Mouse (Mus musculus): ENCODE measurements around the gene Hmcn1.

DNA sequence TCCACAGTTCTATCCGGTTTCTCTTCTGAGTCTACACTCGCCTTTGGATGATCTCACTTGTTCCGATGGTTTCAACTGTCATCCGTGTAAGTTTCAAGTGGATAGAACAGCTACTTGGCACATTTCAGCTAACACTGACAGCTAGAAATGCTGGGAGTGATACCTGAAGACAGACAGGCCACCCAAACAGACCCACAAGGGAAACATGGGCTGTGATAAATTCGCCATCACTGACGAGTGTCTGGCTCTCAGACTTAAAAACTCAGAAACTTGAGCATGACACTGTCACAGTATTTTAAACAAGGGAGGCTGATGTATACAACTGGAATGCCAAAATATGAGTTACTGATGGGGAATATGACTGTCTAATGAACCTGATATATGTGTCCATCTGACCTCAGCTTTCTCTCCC lies 9.1 kb downstream of the Hmcn1 start:
- TF ChIP-seq POLR2A (IDR thresholded peaks at IDR 0.05; ENCODE audit: extremely low read depth, insufficient read depth, low read length) (no peak), CTCF (IDR thresholded peaks at IDR 0.05; ENCODE audit: extremely low read depth, insufficient read depth, low read length) (no peak)

All from cortical plate, adult 2 months (tissue).